Mouse (Mus musculus) ES-Bruce4 (cell line): Measurements from ENCODE around the gene Myo1b. TPM values are rescaled to one million over a fixed set of nuclear protein-coding genes. Genes with fewer than 3 reads are reported as not detected.

Experiments
- H3K27ac ChIP-seq: 2 replicates; pipeline ENCODE4 v1.5.1; 2012; ENCODE audit warnings: low read length, inconsistent platforms; ENCODE audit not compliant: insufficient read depth
- H3K27me3 ChIP-seq: 2 replicates; pipeline ENCODE4 v1.6.1; 2012; ENCODE audit warnings: mild to moderate bottlenecking, low read length, inconsistent platforms; ENCODE audit not compliant: control insufficient read depth, poor library complexity, insufficient read depth, severe bottlenecking
- H3K36me3 ChIP-seq: 2 replicates; pipeline ENCODE4 v1.6.1; 2012; ENCODE audit warnings: inconsistent platforms, mild to moderate bottlenecking, low read length, moderate library complexity; ENCODE audit not compliant: control insufficient read depth, poor library complexity, insufficient read depth, severe bottlenecking
- H3K4me1 ChIP-seq: one replicate; pipeline ENCODE4 v1.8.1; 2011; ENCODE audit warnings: low read length; ENCODE audit not compliant: control insufficient read depth, insufficient read depth
- H3K4me3 ChIP-seq: 2 replicates; pipeline ENCODE4 v1.5.1; 2011; ENCODE audit warnings: low read depth, mild to moderate bottlenecking, low read length
- H3K9ac ChIP-seq: 2 replicates; pipeline ENCODE4 v1.6.1; 2012; ENCODE audit warnings: low read depth, mild to moderate bottlenecking, inconsistent platforms; ENCODE audit not compliant: poor library complexity, severe bottlenecking
- H3K9me3 ChIP-seq: replicated peaks from 2 replicates; pipeline ENCODE4 v1.6.1; 2012; ENCODE audit warnings: mild to moderate bottlenecking, low read length, inconsistent platforms; ENCODE audit not compliant: control insufficient read depth, poor library complexity, insufficient read depth, severe bottlenecking
- CTCF ChIP-seq: IDR thresholded peaks from one replicate; pipeline ENCODE4 v1.8.1; 2011; ENCODE audit warnings: low read depth, low read length
- EP300 ChIP-seq: IDR thresholded peaks from 2 replicates; pipeline ENCODE4 v1.6.1; 2011; ENCODE audit warnings: low read depth, low read length; ENCODE audit not compliant: insufficient read depth
- POLR2A ChIP-seq: IDR thresholded peaks from one replicate; pipeline ENCODE4 v1.8.1; 2011; ENCODE audit warnings: low read length; ENCODE audit not compliant: insufficient read depth
- polyA plus RNA-seq: library from polyadenylated mRNA; stranded (reverse); fragments of >200 nt; gene quantifications from 2 replicates; pipeline ENCODE4 v1.2.4, GENCODE M21; 2011; ENCODE audit warnings: low read depth; ENCODE audit not compliant: missing spikeins, insufficient read depth, insufficient read length

Myo1b gene
- polyA plus RNA-seq, 1 experiment = 54.4 TPM

GRCm38 (mm10) chr1:51934176-51934924, 18.5 kb upstream of the Myo1b start:
- H3K9me3 ChIP-seq = no peaks in the 10 kb centered on the region

GRCm38 (mm10) chr1:51932826-51933225, 17.0 kb upstream of the Myo1b start:
- no peak overlapping the region for H3K27ac ChIP-seq
- H3K9ac ChIP-seq = no peak overlapping the region
- no peaks in the 10 kb centered on the region for H3K9me3 ChIP-seq
- H3K4me3 ChIP-seq = no peak overlapping the region
- H3K36me3 ChIP-seq = no peaks in the 10 kb centered on the region
- no peaks in the 10 kb centered on the region for H3K27me3 ChIP-seq
- H3K4me1 ChIP-seq = no peaks in the 10 kb centered on the region
- TF ChIP-seq POLR2A (no peak), CTCF (no peak), EP300 (no peak)

More at GRCm38 (mm10) chr1:51934176-51934924, 18.5 kb upstream of the Myo1b start:
- no peak for TF ChIP-seq CTCF
- TF ChIP-seq POLR2A = no peak
- no peak for TF ChIP-seq EP300
- Histone ChIP-seq H3K36me3 (no peaks in the 10 kb centered on the region), H3K27ac (no peak overlapping the region), H3K4me3 (no peak overlapping the region), H3K4me1 (no peaks in the 10 kb centered on the region), H3K9ac (no peak overlapping the region), H3K27me3 (no peaks in the 10 kb centered on the region)

GRCm38 (mm10) chr1:51931561-51931960, 15.7 kb upstream of the Myo1b start:
- H3K27ac ChIP-seq = no peak overlapping the region
- no peaks in the 10 kb centered on the region for H3K27me3 ChIP-seq
- no peak overlapping the region for H3K4me3 ChIP-seq
- no peaks in the 10 kb centered on the region for H3K9me3 ChIP-seq
- H3K36me3 ChIP-seq = no peaks in the 10 kb centered on the region
- no peaks in the 10 kb centered on the region for H3K4me1 ChIP-seq
- TF ChIP-seq CTCF (no peak), POLR2A (no peak), EP300 (peak; percentile 46; the same call in 1 of the 2 replicates)
- no peak overlapping the region for H3K9ac ChIP-seq

GRCm38 (mm10) chr1:51930584-51930983, 14.7 kb upstream of the Myo1b start:
- no peak overlapping the region for H3K4me3 ChIP-seq
- TF ChIP-seq EP300 (no peak), POLR2A (no peak), CTCF (no peak)
- no peak overlapping the region for H3K27ac ChIP-seq
- H3K9ac ChIP-seq = no peak overlapping the region
- peaks cover 2% of the 10 kb centered on the region; the same call in 1 of the 2 replicates for H3K27me3 ChIP-seq
- H3K4me1 ChIP-seq = no peaks in the 10 kb centered on the region
- no peaks in the 10 kb centered on the region for H3K36me3 ChIP-seq
- no peaks in the 10 kb centered on the region for H3K9me3 ChIP-seq

- H3K9ac ChIP-seq = no peak overlapping the region
- H3K27ac ChIP-seq = no peak overlapping the region
- no peaks in the 10 kb centered on the region for H3K9me3 ChIP-seq
- H3K4me3 ChIP-seq = no peak overlapping the region
- H3K4me1 ChIP-seq = no peaks in the 10 kb centered on the region
- H3K27me3 ChIP-seq = peaks cover 2% of the 10 kb centered on the region; the same call in 1 of the 2 replicates
- H3K36me3 ChIP-seq = no peaks in the 10 kb centered on the region
- no peak for TF ChIP-seq EP300
- no peak for TF ChIP-seq CTCF
- no peak for TF ChIP-seq POLR2A
Measured at GRCm38 (mm10) chr1:51929557-51929956, 13.7 kb upstream of the Myo1b start.

- H3K4me1 ChIP-seq = no peaks in the 10 kb centered on the region
- no peak overlapping the region for H3K27ac ChIP-seq
- no peak overlapping the region for H3K9ac ChIP-seq
- TF ChIP-seq EP300 (no peak), CTCF (no peak), POLR2A (no peak)
- no peaks in the 10 kb centered on the region for H3K36me3 ChIP-seq
- no peaks in the 10 kb centered on the region for H3K9me3 ChIP-seq
- no peak overlapping the region for H3K4me3 ChIP-seq
- H3K27me3 ChIP-seq = peaks cover 2% of the 10 kb centered on the region; the same call in 1 of the 2 replicates
Measured at GRCm38 (mm10) chr1:51922820-51923219, 6.9 kb upstream of the Myo1b start.
